Mouse (Mus musculus): ENCODE data around the gene Zfp512b.

DNA sequence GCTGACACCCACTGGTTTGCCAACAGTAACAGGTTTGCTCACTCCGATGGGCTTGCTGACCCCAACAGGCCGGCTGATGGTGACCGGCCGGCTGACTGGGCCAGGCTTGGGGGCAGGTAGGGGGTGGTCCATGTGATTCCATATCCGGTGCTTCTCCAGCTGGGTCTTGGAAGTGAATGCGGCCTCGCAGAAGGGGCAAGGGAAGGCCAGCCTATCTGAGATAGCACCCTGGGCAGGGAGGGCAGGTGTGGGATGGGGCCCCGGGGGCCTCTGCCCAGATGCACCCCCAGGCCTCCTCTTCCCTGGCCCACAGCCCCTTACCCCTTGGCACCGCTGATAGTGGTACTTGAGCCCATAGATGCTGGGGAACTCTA lies 2.9 kb downstream of the Zfp512b start:
- no peak for TF ChIP-seq POLR2A (IDR thresholded peaks at IDR 0.05; ENCODE audit: insufficient read depth, low read depth, low read length)
- TF ChIP-seq CTCF (IDR thresholded peaks at IDR 0.05) = no peak
